Mouse (Mus musculus) embryonic facial prominence, embryonic 10.5 days (tissue): ENCODE data around the gene Nop16. TPM values are rescaled to one million over a fixed set of nuclear protein-coding genes. Genes with fewer than 3 reads are reported as not detected.
A peak's percentile ranks its signal among the peaks of the same experiment; 100 is the strongest.

ENCODE experiments used
- DNase-seq: peaks from one replicate; pipeline ENCODE4 v3.0.0-alpha.2; 2017; ENCODE audit warnings: low spot score
- H3K27ac ChIP-seq: fragments of 300-500 bp; sonication (generic); replicated peaks from 2 replicates; pipeline ENCODE4 v1.5.1; 2016; ENCODE audit warnings: mild to moderate bottlenecking
- H3K27me3 ChIP-seq: fragments of 300-500 bp; sonication (generic); replicated peaks from 2 replicates; pipeline ENCODE4 v1.6.1; 2016; ENCODE audit warnings: low read depth, mild to moderate bottlenecking; ENCODE audit not compliant: poor library complexity, severe bottlenecking
- H3K36me3 ChIP-seq: fragments of 300-500 bp; sonication (generic); replicated peaks from 2 replicates; pipeline ENCODE4 v1.6.1; 2016; ENCODE audit warnings: mild to moderate bottlenecking, moderate library complexity
- H3K4me1 ChIP-seq: fragments of 300-500 bp; sonication (generic); 2 replicates; pipeline ENCODE4 v1.6.1; 2016
- H3K4me3 ChIP-seq: fragments of 300-500 bp; sonication (generic); 2 replicates; pipeline ENCODE4 v1.5.1; 2016; ENCODE audit warnings: mild to moderate bottlenecking, moderate library complexity
- H3K9me3 ChIP-seq: fragments of 300-500 bp; sonication (generic); 2 replicates; pipeline ENCODE4 v1.6.1; 2016; ENCODE audit warnings: mild to moderate bottlenecking
- WGBS: fragments of 180-500 bp; shearing (Covaris S2); methylation state at CpG from one replicate; pipeline ENCODE4 v1.1.7; 2016; 5-methylcytosine and 5-hydroxymethylcytosine counted together
- polyA plus RNA-seq: library from polyadenylated mRNA; unstranded; fragments of >200 nt; fragmentation: Nextera tagmentation; extraction: Ambion mirVana; gene quantifications from 2 replicates; pipeline ENCODE4 v1.2.1, GENCODE M21; 2016

Gene Nop16
- polyA plus RNA-seq, 1 experiment from 2014 or later = 112 TPM

DNA sequence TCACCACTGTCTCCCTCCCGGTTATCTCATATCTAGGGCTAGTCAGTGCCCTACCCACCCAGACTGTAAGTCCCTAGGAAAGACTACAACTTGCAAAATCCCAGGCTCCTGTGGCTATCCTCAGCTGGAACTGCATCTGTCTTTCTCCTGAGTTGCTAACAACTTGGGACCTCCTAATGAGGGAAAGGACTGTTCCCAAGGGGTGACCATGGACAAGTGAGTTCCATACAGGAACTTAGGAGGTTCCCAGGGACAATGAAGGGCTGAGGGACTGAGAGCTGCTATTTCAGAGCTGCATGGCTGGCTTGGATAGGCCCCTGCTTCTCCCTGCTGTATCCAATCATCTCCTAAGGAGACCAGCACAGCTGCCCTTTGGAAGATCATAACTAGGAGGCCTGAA, 19.4 kb upstream of the Nop16 start:
- Histone ChIP-seq H3K36me3 (no peaks in the 10 kb centered on the region), H3K27me3 (peaks cover 46% of the 10 kb centered on the region), H3K4me1 (peaks cover 23% of the 10 kb centered on the region), H3K4me3 (0 out of 2 replicates have a peak overlapping the region, but pooled peaks have one; percentile 4), H3K27ac (no peak overlapping the region), H3K9me3 (no peaks in the 10 kb centered on the region)
- DNase-seq = no peak
- 18% methylated on average over 1 of the region's 1 CpGs for WGBS

GRCm38 (mm10) chr13:54608666-54609065, 18.8 kb upstream of the Nop16 start:
- Histone ChIP-seq H3K4me1 (peaks cover 27% of the 10 kb centered on the region), H3K4me3 (0 out of 2 replicates have a peak overlapping the region, but pooled peaks have one; percentile 4), H3K27ac (no peak overlapping the region; the same call in 1 of the 2 replicates), H3K36me3 (no peaks in the 10 kb centered on the region), H3K9me3 (no peaks in the 10 kb centered on the region), H3K27me3 (peaks cover 46% of the 10 kb centered on the region)
- 17% methylated on average over 8 of the region's 8 CpGs for WGBS
- DNase-seq = no peak

- Histone ChIP-seq H3K4me3 (no peak overlapping the region), H3K4me1 (peaks cover 29% of the 10 kb centered on the region), H3K9me3 (no peaks in the 10 kb centered on the region), H3K27ac (no peak overlapping the region), H3K27me3 (peaks cover 46% of the 10 kb centered on the region), H3K36me3 (no peaks in the 10 kb centered on the region)
- DNase-seq = no peak
- 73% methylated on average over 3 of the region's 3 CpGs for WGBS
Measured at GRCm38 (mm10) chr13:54608002-54608401, 18.1 kb upstream of the Nop16 start.

- Histone ChIP-seq H3K4me1 (peaks cover 29% of the 10 kb centered on the region), H3K4me3 (no peak overlapping the region), H3K9me3 (no peaks in the 10 kb centered on the region), H3K27ac (no peak overlapping the region), H3K36me3 (no peaks in the 10 kb centered on the region), H3K27me3 (peaks cover 46% of the 10 kb centered on the region)
- 76% methylated on average over 5 of the region's 5 CpGs for WGBS
- DNase-seq = no peak
Measured at GRCm38 (mm10) chr13:54607204-54607603, 17.3 kb upstream of the Nop16 start.

DNA sequence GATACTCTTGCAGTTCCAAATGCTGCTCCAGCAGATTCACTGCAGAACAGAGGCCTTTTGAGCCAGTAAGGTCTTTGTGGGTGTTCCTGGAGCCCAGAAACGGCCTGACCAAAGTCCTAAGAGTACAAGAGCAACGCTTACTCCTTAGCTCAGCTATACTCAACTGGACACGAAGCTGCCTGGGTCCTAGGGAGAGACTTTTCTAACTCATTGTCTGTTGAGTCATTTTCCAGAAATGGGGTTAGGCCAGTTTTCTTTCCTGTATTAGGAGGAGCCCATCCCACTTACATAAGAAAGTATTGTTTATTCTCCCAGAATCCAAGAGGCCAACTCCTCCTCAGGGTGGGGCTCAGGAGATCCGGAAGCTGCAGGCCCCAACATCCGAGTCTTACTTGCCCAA, 15.5 kb upstream of the Nop16 start:
- H3K27me3 ChIP-seq = peaks cover 36% of the 10 kb centered on the region

GRCm38 (mm10) chr13:54604221-54604620, 14.3 kb upstream of the Nop16 start:
- H3K4me1 ChIP-seq = peaks cover 14% of the 10 kb centered on the region
- no peak overlapping the region for H3K4me3 ChIP-seq
- H3K36me3 ChIP-seq = peaks cover 6% of the 10 kb centered on the region
- H3K27me3 ChIP-seq = peaks cover 24% of the 10 kb centered on the region
- H3K27ac ChIP-seq = no peak overlapping the region
- no peak for DNase-seq
- no peaks in the 10 kb centered on the region for H3K9me3 ChIP-seq
- WGBS = 59% methylated on average over 4 of the region's 4 CpGs

More for the DNA sequence above, 15.5 kb upstream of the Nop16 start:
- Histone ChIP-seq H3K27ac (no peak overlapping the region), H3K36me3 (no peaks in the 10 kb centered on the region), H3K4me1 (peaks cover 16% of the 10 kb centered on the region), H3K9me3 (no peaks in the 10 kb centered on the region), H3K4me3 (no peak overlapping the region)
- DNase-seq = no peak
- WGBS = 80% methylated on average over 5 of the region's 5 CpGs

DNA sequence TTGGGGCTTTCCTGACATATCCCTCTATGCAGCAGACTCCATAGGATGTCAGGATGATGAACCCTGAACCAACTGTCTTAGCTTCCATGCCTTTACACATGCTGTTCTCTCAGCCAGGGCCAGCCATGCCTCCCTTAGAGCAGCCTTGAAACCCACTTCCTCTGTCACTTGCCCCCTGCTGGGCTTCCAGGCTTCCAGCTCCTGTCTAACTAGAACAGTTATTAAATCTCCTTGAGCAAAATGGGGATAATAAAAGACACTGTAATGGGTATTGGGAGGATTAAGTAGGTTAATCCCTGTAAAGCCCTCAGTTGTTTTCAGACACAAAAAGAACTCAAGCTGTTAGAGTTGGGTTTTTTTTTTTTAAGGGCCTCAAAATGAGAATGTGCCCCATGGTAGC, 13.6 kb upstream of the Nop16 start:
- H3K9me3 ChIP-seq = no peaks in the 10 kb centered on the region
- H3K4me1 ChIP-seq = peaks cover 7% of the 10 kb centered on the region
- H3K36me3 ChIP-seq = peaks cover 13% of the 10 kb centered on the region
- no peak overlapping the region for H3K4me3 ChIP-seq
- DNase-seq = no peak
- H3K27me3 ChIP-seq = peaks cover 17% of the 10 kb centered on the region
- no peak overlapping the region for H3K27ac ChIP-seq

- 67% methylated on average over 3 of the region's 3 CpGs for WGBS
- Histone ChIP-seq H3K4me1 (peaks cover 6% of the 10 kb centered on the region; the same call in 1 of the 2 replicates), H3K27ac (no peak overlapping the region), H3K27me3 (peaks cover 11% of the 10 kb centered on the region), H3K36me3 (peaks cover 21% of the 10 kb centered on the region), H3K9me3 (no peaks in the 10 kb centered on the region), H3K4me3 (no peak overlapping the region)
- DNase-seq = no peak
Measured at GRCm38 (mm10) chr13:54602639-54603111, 12.8 kb upstream of the Nop16 start.

DNA sequence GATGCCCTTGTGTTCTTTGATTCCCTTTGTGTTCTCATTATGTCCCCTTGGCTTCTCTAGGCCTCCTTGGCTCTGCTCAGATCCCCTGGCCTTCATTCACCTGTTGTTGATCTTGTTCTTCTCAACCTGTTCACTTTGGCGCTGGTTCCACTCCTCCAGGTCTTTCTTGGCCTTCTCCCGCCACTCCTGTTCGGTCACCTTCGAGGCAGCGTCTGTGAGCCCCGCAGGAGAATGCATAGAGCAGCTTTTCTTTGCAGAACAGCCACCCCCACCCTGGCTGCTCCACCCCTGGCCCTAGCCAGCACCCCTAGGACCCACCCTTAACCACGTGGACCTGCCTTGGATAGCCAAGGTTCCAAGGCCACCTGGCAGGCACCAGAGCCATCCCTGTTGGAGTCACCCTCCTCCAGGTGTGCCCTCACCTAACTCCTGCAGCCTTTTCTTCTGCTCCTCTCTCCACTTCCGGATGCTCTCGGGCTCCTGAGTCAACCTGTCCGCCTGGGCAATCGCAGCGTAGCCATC, 8.8 kb upstream of the Nop16 start:
- H3K4me1 ChIP-seq = 0 out of 2 replicates have a peak, but pooled peaks cover 8% of the 10 kb centered on the region
- DNase-seq = no peak
- peaks cover 40% of the 10 kb centered on the region for H3K36me3 ChIP-seq
- H3K27me3 ChIP-seq = no peaks in the 10 kb centered on the region
- H3K9me3 ChIP-seq = no peaks in the 10 kb centered on the region
- H3K27ac ChIP-seq = no peak overlapping the region
- WGBS = 91% methylated on average over 12 of the region's 12 CpGs
- no peak overlapping the region for H3K4me3 ChIP-seq

GRCm38 (mm10) chr13:54596870-54597269, 7.0 kb upstream of the Nop16 start:
- WGBS = 67% methylated on average over 5 of the region's 5 CpGs
- Histone ChIP-seq H3K9me3 (no peaks in the 10 kb centered on the region), H3K27ac (no peak overlapping the region), H3K27me3 (no peaks in the 10 kb centered on the region), H3K4me3 (no peak overlapping the region), H3K36me3 (peaks cover 49% of the 10 kb centered on the region), H3K4me1 (peaks cover 8% of the 10 kb centered on the region; the same call in 1 of the 2 replicates)
- no peak for DNase-seq

DNA sequence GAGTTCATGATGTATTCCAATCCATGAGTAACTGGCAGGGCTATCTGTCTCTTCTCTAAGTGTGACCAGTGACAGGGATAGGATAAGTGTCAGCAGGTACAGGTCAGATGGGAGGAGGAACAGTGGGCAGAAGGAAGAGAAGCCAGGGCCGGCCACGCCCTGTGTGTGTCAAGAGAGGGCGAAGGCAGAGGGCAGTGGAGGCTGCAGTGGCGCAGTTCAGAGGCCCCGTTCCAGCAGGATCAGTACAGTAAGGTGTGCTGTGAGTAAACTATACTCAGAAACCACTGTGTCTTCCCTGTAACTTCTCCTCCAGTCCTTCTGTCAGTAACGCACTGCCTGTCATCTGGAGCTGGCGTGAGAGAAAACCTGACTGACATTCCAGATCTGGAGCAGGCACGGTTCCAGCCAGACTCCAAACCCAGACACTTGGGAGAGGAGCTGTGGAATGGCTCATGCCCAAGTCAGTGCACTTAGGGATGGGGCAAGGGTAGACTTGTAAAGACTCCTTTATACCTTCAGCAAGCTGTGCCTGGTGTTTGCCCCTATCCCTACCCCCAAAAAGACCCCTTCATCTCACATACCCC, 6.3 kb upstream of the Nop16 start:
- no peak for DNase-seq

GRCm38 (mm10) chr13:54593617-54594016, 3.7 kb upstream of the Nop16 start:
- WGBS = 86% methylated on average over 11 of the region's 11 CpGs

More for the DNA sequence above, 6.3 kb upstream of the Nop16 start:
- Histone ChIP-seq H3K9me3 (no peaks in the 10 kb centered on the region), H3K36me3 (peaks cover 50% of the 10 kb centered on the region), H3K27me3 (no peaks in the 10 kb centered on the region), H3K4me3 (no peak overlapping the region), H3K4me1 (peaks cover 14% of the 10 kb centered on the region), H3K27ac (no peak overlapping the region)
- WGBS = 85% methylated on average over 8 of the region's 8 CpGs

GRCm38 (mm10) chr13:54591776-54592356, 2.0 kb upstream of the Nop16 start:
- no peak for DNase-seq

More at GRCm38 (mm10) chr13:54593617-54594016, 3.7 kb upstream of the Nop16 start:
- no peak overlapping the region for H3K27ac ChIP-seq
- H3K4me3 ChIP-seq = no peak overlapping the region
- peaks cover 29% of the 10 kb centered on the region for H3K4me1 ChIP-seq
- no peaks in the 10 kb centered on the region for H3K9me3 ChIP-seq
- DNase-seq = no peak
- H3K27me3 ChIP-seq = no peaks in the 10 kb centered on the region
- peaks cover 40% of the 10 kb centered on the region for H3K36me3 ChIP-seq

More at GRCm38 (mm10) chr13:54591776-54592356, 2.0 kb upstream of the Nop16 start:
- H3K9me3 ChIP-seq = no peaks in the 10 kb centered on the region
- peaks cover 47% of the 10 kb centered on the region for H3K36me3 ChIP-seq
- peak overlapping the region; percentile 94 for H3K4me3 ChIP-seq
- H3K27ac ChIP-seq = no peak overlapping the region
- H3K27me3 ChIP-seq = no peaks in the 10 kb centered on the region
- peaks cover 30% of the 10 kb centered on the region for H3K4me1 ChIP-seq
- 92% methylated on average over 8 of the region's 8 CpGs for WGBS
